Mouse (Mus musculus): Measurements from ENCODE around the gene Hnrnpa1.
"Not testable (repeated sequence)": the region's sequence is repeated elsewhere in the genome, so short reads cannot be mapped to it uniquely, and the experiment has no call there.

- not testable (repeated sequence) for TF ChIP-seq POLR2A (IDR thresholded peaks at IDR 0.05; ENCODE audit: low read depth, low read length); CTCF (conservative IDR thresholded peaks at IDR 0.05; ENCODE audit: insufficient read depth, insufficient read length, low read depth, low read length)
Measured at GRCm38 (mm10) chr15:103249511-103249910, 9.3 kb downstream of the Hnrnpa1 start.
